Mouse (Mus musculus): Measurements from ENCODE around the gene Polr2b. TPM values are rescaled to one million over a fixed set of nuclear protein-coding genes. Genes with fewer than 3 reads are reported as not detected.
A peak's percentile ranks its signal among the peaks of the same experiment; 100 is the strongest.

Polr2b gene
- total and polyA plus RNA-seq, 3 experiments, result 58.3 to 178 (median 91.4) TPM

GRCm38 (mm10) chr5:77273151-77273550, 36.8 kb upstream of the Polr2b start:
- Histone ChIP-seq H3K4me1 (ENCODE audit: control insufficient read depth in 1 of 2, insufficient read depth in 2 of 2, low read length in 2 of 2) (no peaks in the 10 kb centered on the region; a peak in 1 of 4 replicates), H3K36me3 (ENCODE audit: control insufficient read depth in 1 of 2, insufficient read depth in 2 of 2, low read length in 2 of 2) (peaks cover 18 to 54% of the 10 kb centered on the region in 2 experiments)
- TF ChIP-seq USF2 (IDR thresholded peaks at IDR 0.05; ENCODE audit: borderline replicate concordance in 1 of 2, insufficient read depth in 1 of 2, low read depth in 1 of 2, low read length in 2 of 2), result no peak
- TF ChIP-seq NRF1 (IDR thresholded peaks at IDR 0.05; ENCODE audit: insufficient read depth, low read depth, low read length, poor library complexity, severe bottlenecking), result no peak

GRCm38 (mm10) chr5:77275950-77276349, 34.0 kb upstream of the Polr2b start:
- Histone ChIP-seq H3K36me3 (ENCODE audit: control insufficient read depth in 1 of 2, insufficient read depth in 2 of 2, low read length in 2 of 2) (peaks cover 6 to 57% of the 10 kb centered on the region in 2 experiments), H3K4me3 (ENCODE audit: control insufficient read depth in 1 of 2, insufficient read depth in 1 of 2, low read depth in 2 of 2, low read length in 2 of 2) (no peak overlapping the region), H3K9ac (ENCODE audit: control insufficient read depth, low read depth, low read length, poor library complexity, severe bottlenecking) (no peak overlapping the region), H3K79me2 (ENCODE audit: control insufficient read depth, insufficient read depth, low read length, poor library complexity) (peaks cover 25% of the 10 kb centered on the region), H3K9me3 (replicated peaks; ENCODE audit: insufficient read depth, low read length) (no peaks in the 10 kb centered on the region), H3K27me3 (ENCODE audit: control insufficient read depth in 1 of 2, insufficient read depth in 2 of 2, low read length in 2 of 2) (no peaks in the 10 kb centered on the region), H3K27ac (ENCODE audit: control insufficient read depth, low read depth, low read length) (no peak overlapping the region), H3K4me1 (ENCODE audit: control insufficient read depth in 1 of 2, insufficient read depth in 2 of 2, low read length in 2 of 2) (no peaks in the 10 kb centered on the region; a peak in 1 of 4 replicates)
- DNase-seq (ENCODE audit: low read depth, low spot score), result peak; percentile 76
- TF ChIP-seq GATA1 (IDR thresholded peaks at IDR 0.05; ENCODE audit: low read depth, low read length) (peak; percentile 41), HCFC1 (IDR thresholded peaks at IDR 0.05; ENCODE audit: low read depth, low read length) (0 out of 2 replicates have a peak, but pooled peaks have one; percentile 32), RAD21 (IDR thresholded peaks at IDR 0.05; ENCODE audit: low read depth, low read length) (peak; percentile 14), BHLHE40 (IDR thresholded peaks at IDR 0.05; ENCODE audit: borderline replicate concordance, low read depth, low read length) (no peak), RCOR1 (IDR thresholded peaks at IDR 0.05; ENCODE audit: low read depth, low read length) (no peak), MXI1 (IDR thresholded peaks at IDR 0.05; ENCODE audit: low read depth, low read length) (no peak), CTCF (IDR thresholded peaks at IDR 0.05 in 2 of 3, conservative IDR thresholded peaks at IDR 0.05 in 1 of 3; ENCODE audit: control insufficient read depth in 1 of 3, insufficient read depth in 1 of 3, low read depth in 2 of 3, low read length in 3 of 3, poor library complexity in 1 of 3, severe bottlenecking in 1 of 3) (peak; percentile 52 to 95 (median 67)), ZC3H11A (IDR thresholded peaks at IDR 0.05; ENCODE audit: low read depth, low read length) (no peak), CHD1 (IDR thresholded peaks at IDR 0.05; ENCODE audit: low read depth, low read length) (no peak), JUND (IDR thresholded peaks at IDR 0.05; ENCODE audit: low read depth, low read length) (no peak), MEF2A (IDR thresholded peaks at IDR 0.05; ENCODE audit: extremely low read depth, insufficient replicate concordance, low read depth, low read length, poor library complexity, severe bottlenecking) (no peak), NRF1 (IDR thresholded peaks at IDR 0.05; ENCODE audit: insufficient read depth, low read depth, low read length, poor library complexity, severe bottlenecking) (no peak)

More at GRCm38 (mm10) chr5:77273151-77273550, 36.8 kb upstream of the Polr2b start:
- H3K9ac ChIP-seq (ENCODE audit: control insufficient read depth, low read depth, low read length, poor library complexity, severe bottlenecking), result no peak overlapping the region
- no peaks in the 10 kb centered on the region for H3K27me3 ChIP-seq (ENCODE audit: control insufficient read depth in 1 of 2, insufficient read depth in 2 of 2, low read length in 2 of 2)
- DNase-seq (ENCODE audit: low read depth, low spot score), result no peak
- no peak overlapping the region for H3K27ac ChIP-seq (ENCODE audit: control insufficient read depth, low read depth, low read length)
- H3K9me3 ChIP-seq (replicated peaks; ENCODE audit: insufficient read depth, low read length), result no peaks in the 10 kb centered on the region
- H3K4me3 ChIP-seq (ENCODE audit: control insufficient read depth in 1 of 2, insufficient read depth in 1 of 2, low read depth in 2 of 2, low read length in 2 of 2), result no peak overlapping the region
- peaks cover 47% of the 10 kb centered on the region for H3K79me2 ChIP-seq (ENCODE audit: control insufficient read depth, insufficient read depth, low read length, poor library complexity)

- no peaks in the 10 kb centered on the region for H3K27me3 ChIP-seq (ENCODE audit: control insufficient read depth in 1 of 2, insufficient read depth in 2 of 2, low read length in 2 of 2)
- H3K36me3 ChIP-seq (ENCODE audit: control insufficient read depth in 1 of 2, insufficient read depth in 2 of 2, low read length in 2 of 2), result peaks cover 6 to 58% of the 10 kb centered on the region in 2 experiments
- TF ChIP-seq MAX (IDR thresholded peaks at IDR 0.05; ENCODE audit: low read length), result no peak
- TF ChIP-seq ZMIZ1 (IDR thresholded peaks at IDR 0.05; ENCODE audit: low read depth, low read length), result no peak
- no peak for TF ChIP-seq HCFC1 (IDR thresholded peaks at IDR 0.05; ENCODE audit: low read depth, low read length)
- TF ChIP-seq TBP (IDR thresholded peaks at IDR 0.05; ENCODE audit: low read depth, low read length), result no peak
- no peak for TF ChIP-seq MYC (IDR thresholded peaks at IDR 0.05; ENCODE audit: low read depth, low read length)
- no peak for TF ChIP-seq GATA1 (IDR thresholded peaks at IDR 0.05; ENCODE audit: low read depth, low read length)
- TF ChIP-seq CTCF (IDR thresholded peaks at IDR 0.05 in 2 of 3, conservative IDR thresholded peaks at IDR 0.05 in 1 of 3; ENCODE audit: control insufficient read depth in 1 of 3, insufficient read depth in 1 of 3, low read depth in 2 of 3, low read length in 3 of 3, poor library complexity in 1 of 3, severe bottlenecking in 1 of 3), result no peak
- TF ChIP-seq UBTF (IDR thresholded peaks at IDR 0.05; ENCODE audit: borderline replicate concordance, insufficient read depth, low read depth, low read length), result no peak
- TF ChIP-seq ETS1 (IDR thresholded peaks at IDR 0.05; ENCODE audit: low read depth, low read length), result no peak
- no peak for TF ChIP-seq MYB (IDR thresholded peaks at IDR 0.05; ENCODE audit: low read depth, low read length)
- TF ChIP-seq USF2 (IDR thresholded peaks at IDR 0.05; ENCODE audit: borderline replicate concordance in 1 of 2, insufficient read depth in 1 of 2, low read depth in 1 of 2, low read length in 2 of 2), result no peak
- no peak for TF ChIP-seq TCF12 (IDR thresholded peaks at IDR 0.05; ENCODE audit: low read depth, low read length)
- TF ChIP-seq TAL1 (IDR thresholded peaks at IDR 0.05; ENCODE audit: low read length), result no peak
- no peak for TF ChIP-seq ZNF384 (IDR thresholded peaks at IDR 0.05; ENCODE audit: low read depth, low read length)
- TF ChIP-seq MAZ (IDR thresholded peaks at IDR 0.05; ENCODE audit: low read depth, low read length), result no peak
Observed at GRCm38 (mm10) chr5:77277204-77277603, 32.7 kb upstream of the Polr2b start.

More at GRCm38 (mm10) chr5:77277204-77277603, 32.7 kb upstream of the Polr2b start:
- no peaks in the 10 kb centered on the region for H3K9me3 ChIP-seq (replicated peaks; ENCODE audit: insufficient read depth, low read length)
- H3K9ac ChIP-seq (ENCODE audit: control insufficient read depth, low read depth, low read length, poor library complexity, severe bottlenecking), result no peak overlapping the region
- H3K4me1 ChIP-seq (ENCODE audit: control insufficient read depth in 1 of 2, insufficient read depth in 2 of 2, low read length in 2 of 2), result no peaks in the 10 kb centered on the region; a peak in 1 of 4 replicates
- H3K79me2 ChIP-seq (ENCODE audit: control insufficient read depth, insufficient read depth, low read length, poor library complexity), result peaks cover 23% of the 10 kb centered on the region
- no peak for DNase-seq (ENCODE audit: low read depth, low spot score)
- no peak overlapping the region for H3K27ac ChIP-seq (ENCODE audit: control insufficient read depth, low read depth, low read length)
- no peak overlapping the region for H3K4me3 ChIP-seq (ENCODE audit: control insufficient read depth in 1 of 2, insufficient read depth in 1 of 2, low read depth in 2 of 2, low read length in 2 of 2)
